28 mouse cellular contexts compared by ENCODE assay signal in genomic region chr12:5805731-5806130, GRCm38 (mm10).
DNase-seq lines count a peak whose midpoint lies in the region; ATAC-seq and TF ChIP-seq lines count a peak whose summit lies in the region.
"Had no signal": no experiment of that assay in that cellular context is flagged by ENCODE, and none has a peak within 500 bp of the region (broad histone marks: within the 10 kb centered on the region; RNA-seq: fewer than 3 reads in every experiment).

No protein-coding gene starts in this region.

- H3K27ac ChIP-seq in stomach, embryonic 16.5 days (ENCODE audit: low read length) = no peak overlapping the region
- H3K27ac ChIP-seq in stomach, postnatal 0 days (replicated peaks) = no peak overlapping the region
- H3K27ac ChIP-seq in liver, embryonic 11.5 days (ENCODE audit: low read depth, low read length) = no peak overlapping the region
- H3K27ac ChIP-seq: embryonic facial prominence, embryonic 10.5 days; embryonic facial prominence, embryonic 12.5 days; forebrain, embryonic 10.5 days; forebrain, embryonic 13.5 days; forebrain, embryonic 15.5 days had no signal

- peak; percentile 37; the same call in 1 of the 2 replicates for ATAC-seq in stomach, embryonic 16.5 days (ENCODE audit: insufficient read depth, low FRiP score)
- ATAC-seq in stomach, postnatal 0 days (ENCODE audit: low FRiP score, low TSS enrichment) = no peak
- ATAC-seq in liver, embryonic 11.5 days (replicated peaks; ENCODE audit: low FRiP score) = no peak
- ATAC-seq: activated CD4-positive, CD25-positive, alpha-beta regulatory T cell, adult 4 months; CD4-positive, CD25-positive, alpha-beta regulatory T cell, adult 4 months; forebrain, embryonic 13.5 days; forebrain, embryonic 15.5 days; forebrain, postnatal 0 days; Patski had no signal

- no peaks in the 10 kb centered on the region for H3K36me3 ChIP-seq in stomach, embryonic 16.5 days (ENCODE audit: control insufficient read depth, insufficient read depth, low read length)
- H3K36me3 ChIP-seq in stomach, postnatal 0 days (ENCODE audit: control insufficient read depth, insufficient read depth, low read length) = no peaks in the 10 kb centered on the region
- H3K36me3 ChIP-seq in liver, embryonic 11.5 days (ENCODE audit: control insufficient read depth, insufficient read depth, low read length) = no peaks in the 10 kb centered on the region
- H3K36me3 ChIP-seq: embryonic facial prominence, embryonic 10.5 days; embryonic facial prominence, embryonic 12.5 days; forebrain, embryonic 10.5 days; forebrain, embryonic 15.5 days; G1E had no signal

- H3K27me3 ChIP-seq in stomach, embryonic 16.5 days (ENCODE audit: control insufficient read depth, insufficient read depth, low read length) = no peaks in the 10 kb centered on the region
- no peaks in the 10 kb centered on the region for H3K27me3 ChIP-seq in stomach, postnatal 0 days (ENCODE audit: control insufficient read depth, insufficient read depth, low read length)
- H3K27me3 ChIP-seq in liver, embryonic 11.5 days (replicated peaks; ENCODE audit: control insufficient read depth, insufficient read depth, low read length) = no peaks in the 10 kb centered on the region
- H3K27me3 ChIP-seq: CH12.LX; embryonic facial prominence, embryonic 12.5 days; forebrain, embryonic 13.5 days; forebrain, embryonic 15.5 days; Patski had no signal

- 0 out of 2 replicates have a peak, but pooled peaks cover 6% of the 10 kb centered on the region for H3K4me1 ChIP-seq in stomach, embryonic 16.5 days (ENCODE audit: control insufficient read depth, insufficient read depth, low read length)
- 0 out of 2 replicates have a peak, but pooled peaks cover 3% of the 10 kb centered on the region for H3K4me1 ChIP-seq in stomach, postnatal 0 days (replicated peaks; ENCODE audit: control insufficient read depth, insufficient read depth)
- no peaks in the 10 kb centered on the region for H3K4me1 ChIP-seq in liver, embryonic 11.5 days (replicated peaks; ENCODE audit: control insufficient read depth, insufficient read depth, low read length)
- H3K4me1 ChIP-seq: embryonic facial prominence, embryonic 12.5 days had no signal

- peak; percentile 16 for DNase-seq in adrenal gland, adult 2 months
- no peak for DNase-seq in adrenal gland, adult 18-20 months (ENCODE audit: low spot score in 2 of 2)
- DNase-seq in heart, adult 11 months = peak; percentile 64
- DNase-seq in heart, adult 18-20 months = no peak
- DNase-seq in stomach, postnatal 0 days (ENCODE audit: low spot score) = no peak
- peak; percentile 56 for DNase-seq in fat pad, adult 2 months (ENCODE audit: extremely low read depth, low read depth, low spot score)
- DNase-seq in liver, embryonic 11.5 days (ENCODE audit: low spot score) = no peak
- DNase-seq: adrenal gland, adult 8-10 months; adrenal gland, postnatal 14 days; adrenal gland, postnatal 36 days; B cell, adult 2 months; cerebellum, adult 11-12 months; cerebellum, adult 2 months; cerebellum, adult 9-10 months; cerebellum, postnatal 10 days; cerebellum, postnatal 25 days; forebrain, postnatal 0 days had no signal

- H3K4me2 ChIP-seq in stomach, embryonic 16.5 days (ENCODE audit: low read depth, low read length) = no peak overlapping the region
- no peak overlapping the region for H3K4me2 ChIP-seq in stomach, postnatal 0 days (replicated peaks; ENCODE audit: low read depth)
- H3K4me2 ChIP-seq in liver, embryonic 11.5 days = no peak overlapping the region
- H3K4me2 ChIP-seq: embryonic facial prominence, embryonic 12.5 days; forebrain, embryonic 13.5 days; forebrain, embryonic 15.5 days had no signal

- no peak for TF ChIP-seq EP300 in stomach, postnatal 0 days (optimal IDR thresholded peaks at IDR 0.05)

- no peak overlapping the region for H3K9ac ChIP-seq in stomach, embryonic 16.5 days (ENCODE audit: low read length)
- no peak overlapping the region for H3K9ac ChIP-seq in stomach, postnatal 0 days (ENCODE audit: low read length)
- no peak overlapping the region for H3K9ac ChIP-seq in liver, embryonic 11.5 days (ENCODE audit: low read depth, low read length)
- H3K9ac ChIP-seq: embryonic facial prominence, embryonic 12.5 days; forebrain, embryonic 13.5 days; forebrain, embryonic 15.5 days; forebrain, postnatal 0 days had no signal

- H3K9me3 ChIP-seq in stomach, embryonic 16.5 days (replicated peaks; ENCODE audit: control insufficient read depth, low read length) = no peaks in the 10 kb centered on the region
- H3K9me3 ChIP-seq in stomach, postnatal 0 days (ENCODE audit: control insufficient read depth, low read length) = no peaks in the 10 kb centered on the region
- H3K9me3 ChIP-seq in liver, embryonic 11.5 days (ENCODE audit: control insufficient read depth, low read length) = no peaks in the 10 kb centered on the region
- H3K9me3 ChIP-seq: embryonic facial prominence, embryonic 10.5 days; embryonic facial prominence, embryonic 12.5 days; forebrain, embryonic 10.5 days; forebrain, embryonic 13.5 days; forebrain, embryonic 15.5 days had no signal

- 70% methylated on average over 2 of the region's 2 CpGs for WGBS in stomach, embryonic 16.5 days
- WGBS in stomach, postnatal 0 days = 77% methylated on average over 2 of the region's 2 CpGs
- WGBS in liver, embryonic 11.5 days = 78% methylated on average over 2 of the region's 2 CpGs

- no peak overlapping the region for H3K4me3 ChIP-seq in stomach, embryonic 16.5 days (replicated peaks; ENCODE audit: low read length)
- H3K4me3 ChIP-seq in stomach, postnatal 0 days (ENCODE audit: low read depth, low read length) = no peak overlapping the region
- H3K4me3 ChIP-seq in liver, embryonic 11.5 days (ENCODE audit: low read depth, low read length) = no peak overlapping the region
- H3K4me3 ChIP-seq: embryonic facial prominence, embryonic 10.5 days; embryonic facial prominence, embryonic 12.5 days; forebrain, embryonic 10.5 days; forebrain, embryonic 13.5 days; forebrain, embryonic 15.5 days had no signal

- no peak for TF ChIP-seq CTCF in stomach, postnatal 0 days (IDR thresholded peaks at IDR 0.05; ENCODE audit: low read depth)

Comparison
In these comparisons a context has a peak if more than half of its experiments do, and no peak if none do; other contexts are left out.
1. DNase-seq: peak in adrenal gland, adult 2 months (single experiment), heart, adult 11 months (single experiment) and fat pad, adult 2 months (single experiment); none in adrenal gland, adult 18-20 months (0 of 2), heart, adult 18-20 months (0 of 2), stomach, postnatal 0 days (single experiment) and liver, embryonic 11.5 days (single experiment).